In the genomic region with DNA sequence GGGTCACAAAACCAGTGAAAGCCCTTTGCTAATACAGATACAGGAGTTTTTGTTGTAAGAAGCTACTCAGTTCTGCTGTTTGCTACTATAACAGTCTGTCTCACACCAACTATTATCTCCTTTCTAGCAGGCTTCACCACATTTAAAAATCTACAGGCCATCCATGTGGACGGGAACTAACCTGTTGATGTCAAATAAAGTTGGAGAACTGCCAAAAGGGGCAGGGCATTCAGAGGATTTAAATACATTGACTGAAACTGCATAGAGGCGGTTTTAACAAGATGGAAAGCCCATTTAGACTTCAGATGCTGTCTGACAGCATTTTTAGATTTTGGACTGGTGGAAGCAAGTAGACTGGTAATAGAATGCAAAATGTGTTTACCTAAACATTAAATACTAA, we compare ENCODE assay signal across 9 mouse cellular contexts.
"Had no signal": no experiment of that assay in that cellular context is flagged by ENCODE, and none has a peak within 500 bp of the region (broad histone marks: within the 10 kb centered on the region; RNA-seq: fewer than 3 reads in every experiment).

No protein-coding gene starts in this region.

- H3K4me3 ChIP-seq: layer of hippocampus, adult 2 months; liver, embryonic 12.5 days; lung, embryonic 15.5 days had no signal

- H3K36me3 ChIP-seq: liver, embryonic 12.5 days; lung, embryonic 15.5 days had no signal

- H3K9ac ChIP-seq: liver, embryonic 12.5 days; lung, embryonic 15.5 days had no signal

- H3K27ac ChIP-seq: kidney, postnatal 0 days; layer of hippocampus, adult 2 months; liver, embryonic 12.5 days; lung, embryonic 15.5 days; stomach, postnatal 0 days had no signal

- H3K4me2 ChIP-seq: liver, embryonic 12.5 days; lung, embryonic 15.5 days had no signal

- H3K9me3 ChIP-seq: liver, embryonic 12.5 days; lung, embryonic 15.5 days had no signal

- ATAC-seq: liver, embryonic 12.5 days had no signal

- H3K27me3 ChIP-seq: liver, embryonic 12.5 days; lung, embryonic 15.5 days had no signal

- DNase-seq: kidney, adult 2 months; kidney, postnatal 36 days; lung, postnatal 14 days; thymus, postnatal 4 days had no signal

- H3K4me1 ChIP-seq: liver, embryonic 12.5 days; lung, embryonic 15.5 days had no signal
